Mouse (Mus musculus): ENCODE data around the gene Olfr1222. TPM values are rescaled to one million over a fixed set of nuclear protein-coding genes. Genes with fewer than 3 reads are reported as not detected.

The Olfr1222 gene
- polyA plus RNA-seq, 1 experiment, result not detected

DNA sequence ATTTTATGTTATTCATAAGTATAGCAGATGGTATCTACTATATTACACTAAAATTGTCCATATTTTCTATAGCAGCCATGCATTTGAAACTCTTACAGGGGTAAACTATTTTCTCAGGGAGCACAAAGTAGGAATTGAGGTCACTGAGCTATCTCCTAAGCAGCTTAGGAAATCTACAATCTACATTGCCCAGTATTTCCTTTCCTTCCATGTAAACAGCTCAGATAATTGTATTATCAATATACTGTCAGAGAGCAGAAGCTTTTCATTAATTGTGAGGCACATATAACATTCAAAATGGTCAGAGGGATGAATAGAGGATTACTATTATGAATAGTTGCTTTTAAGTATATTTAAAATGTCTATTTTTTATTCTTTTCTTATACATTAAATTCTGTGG lies 51.4 kb downstream of the Olfr1222 start:
- Histone ChIP-seq H3K9me3 (ENCODE audit: control insufficient read depth, low read length) (no peaks in the 10 kb centered on the region), H3K27me3 (ENCODE audit: control insufficient read depth) (no peaks in the 10 kb centered on the region), H3K4me1 (ENCODE audit: control insufficient read depth) (no peaks in the 10 kb centered on the region), H3K4me3 (replicated peaks) (no peak overlapping the region), H3K36me3 (ENCODE audit: control insufficient read depth) (no peaks in the 10 kb centered on the region)
- TF ChIP-seq GATA1 (IDR thresholded peaks at IDR 0.05; ENCODE audit: low read length), result no peak
- no peak for TF ChIP-seq TAL1 (IDR thresholded peaks at IDR 0.05; ENCODE audit: low read length)

Other genes starting within 250 kb of the Olfr1222 start
- not detected in 2 replicates for gene Olfr1208, start 230.7 kb downstream of the Olfr1222 start, polyA plus RNA-seq (2012)
- not detected in 2 replicates for gene Olfr1209, start 217.9 kb downstream of the Olfr1222 start, polyA plus RNA-seq (2012)
- not detected in 2 replicates for gene Olfr1211, start 194.9 kb downstream of the Olfr1222 start, polyA plus RNA-seq (2012)
- gene Olfr1212, start 179.1 kb downstream of the Olfr1222 start, polyA plus RNA-seq (2012), result not detected in 2 replicates
- not detected in 2 replicates for gene Gm13762, start 152.8 kb downstream of the Olfr1222 start, polyA plus RNA-seq (2012)
- gene Olfr1214, start 140.4 kb downstream of the Olfr1222 start, polyA plus RNA-seq (2012), result not detected in 2 replicates
- gene Olfr1215, start 126.1 kb downstream of the Olfr1222 start, polyA plus RNA-seq (2012), result not detected in 2 replicates
- not detected in 2 replicates for gene Olfr1216, start 114.7 kb downstream of the Olfr1222 start, polyA plus RNA-seq (2012)
- gene Olfr1217, start 101.0 kb downstream of the Olfr1222 start, polyA plus RNA-seq (2012), result not detected in 2 replicates
- gene Olfr1218, start 71.9 kb downstream of the Olfr1222 start, polyA plus RNA-seq (2012), result not detected in 2 replicates
- not detected in 2 replicates for gene Olfr1219, start 49.5 kb downstream of the Olfr1222 start, polyA plus RNA-seq (2012)
- gene Olfr1220, start 26.2 kb downstream of the Olfr1222 start, polyA plus RNA-seq (2012), result not detected in 2 replicates
- gene Olfr1221, start 15.8 kb downstream of the Olfr1222 start, polyA plus RNA-seq (2012), result not detected in 2 replicates
- not detected in 2 replicates for gene Olfr1223, start 18.5 kb upstream of the Olfr1222 start, polyA plus RNA-seq (2012)
- gene Olfr1224-ps1, start 31.0 kb upstream of the Olfr1222 start, polyA plus RNA-seq (2012), result not detected in 2 replicates
- gene Olfr1225, start 41.6 kb upstream of the Olfr1222 start, polyA plus RNA-seq (2012), result not detected in 2 replicates
- gene Olfr1226, start 67.0 kb upstream of the Olfr1222 start, polyA plus RNA-seq (2012), result not detected in 2 replicates
- not detected in 2 replicates for gene Olfr1228, start 121.0 kb upstream of the Olfr1222 start, polyA plus RNA-seq (2012)
- not detected in 2 replicates for gene Olfr1229, start 155.0 kb upstream of the Olfr1222 start, polyA plus RNA-seq (2012)
- gene Olfr1230, start 164.2 kb upstream of the Olfr1222 start, polyA plus RNA-seq (2012), result not detected in 2 replicates
- not detected in 2 replicates for gene Olfr1231, start 174.0 kb upstream of the Olfr1222 start, polyA plus RNA-seq (2012)
- gene Olfr1232, start 196.6 kb upstream of the Olfr1222 start, polyA plus RNA-seq (2012), result not detected in 2 replicates
- not detected in 2 replicates for gene Olfr1233, start 209.3 kb upstream of the Olfr1222 start, polyA plus RNA-seq (2012)
- gene Olfr1234, start 231.8 kb upstream of the Olfr1222 start, polyA plus RNA-seq (2012), result not detected in 2 replicates